Mouse (Mus musculus) lung, postnatal 25 days (tissue): ENCODE measurements around the gene Tnik.

Source experiments
- DNase-seq: peaks from one replicate; pipeline ENCODE4 v3.0.0; 2022; ENCODE audit warnings: low spot score

Gene Tnik

GRCm38 (mm10) chr3:28350147-28350801, 87.3 kb downstream of the Tnik start:
- DNase-seq: no peak

- DNase-seq: no peak
Observed at GRCm38 (mm10) chr3:28358391-28358790, 95.4 kb downstream of the Tnik start.

GRCm38 (mm10) chr3:28359138-28359537, 96.1 kb downstream of the Tnik start:
- DNase-seq: no peak

GRCm38 (mm10) chr3:28361056-28361455, 98.0 kb downstream of the Tnik start:
- DNase-seq: no peak

- DNase-seq: no peak
Observed at GRCm38 (mm10) chr3:28363441-28364125, 100.6 kb downstream of the Tnik start.

- DNase-seq: no peak
Observed at GRCm38 (mm10) chr3:28368746-28369145, 105.7 kb downstream of the Tnik start.

GRCm38 (mm10) chr3:28369266-28369665, 106.3 kb downstream of the Tnik start:
- peak; percentile 76 for DNase-seq

- no peak for DNase-seq
Observed at GRCm38 (mm10) chr3:28369698-28370097, 106.7 kb downstream of the Tnik start.

GRCm38 (mm10) chr3:28371583-28371982, 108.6 kb downstream of the Tnik start:
- DNase-seq: peak; percentile 85

GRCm38 (mm10) chr3:28372459-28372858, 109.4 kb downstream of the Tnik start:
- DNase-seq: no peak

- peak; percentile 50 for DNase-seq
Observed at GRCm38 (mm10) chr3:28374738-28375510, 111.9 kb downstream of the Tnik start.

GRCm38 (mm10) chr3:28380224-28380623, 117.2 kb downstream of the Tnik start:
- DNase-seq: no peak

- DNase-seq: no peak
Observed at GRCm38 (mm10) chr3:28383526-28384126, 120.6 kb downstream of the Tnik start.

- DNase-seq: no peak
Observed at GRCm38 (mm10) chr3:28385199-28385975, 122.4 kb downstream of the Tnik start.

GRCm38 (mm10) chr3:28388540-28388939, 125.5 kb downstream of the Tnik start:
- no peak for DNase-seq

GRCm38 (mm10) chr3:28390183-28390582, 127.2 kb downstream of the Tnik start:
- no peak for DNase-seq

GRCm38 (mm10) chr3:28392542-28392941, 129.5 kb downstream of the Tnik start:
- DNase-seq: no peak

GRCm38 (mm10) chr3:28398781-28399180, 135.8 kb downstream of the Tnik start:
- no peak for DNase-seq

- DNase-seq: no peak
Observed at GRCm38 (mm10) chr3:28399593-28400216, 136.7 kb downstream of the Tnik start.

- DNase-seq: no peak
Observed at GRCm38 (mm10) chr3:28401335-28401734, 138.3 kb downstream of the Tnik start.

- no peak for DNase-seq
Observed at GRCm38 (mm10) chr3:28402221-28402620, 139.2 kb downstream of the Tnik start.
